Mouse (Mus musculus): ENCODE data around the gene Atxn10.

Atxn10 gene

GRCm38 (mm10) chr15:85323214-85323613, 12.8 kb upstream of the Atxn10 start:
- no peak for TF ChIP-seq GATA4 (IDR thresholded peaks at IDR 0.05; ENCODE audit: insufficient replicate concordance, low read length)

- no peak for TF ChIP-seq GATA4 (IDR thresholded peaks at IDR 0.05; ENCODE audit: insufficient replicate concordance, low read length)
Measured at GRCm38 (mm10) chr15:85324426-85324825, 11.6 kb upstream of the Atxn10 start.

GRCm38 (mm10) chr15:85327808-85328207, 8.2 kb upstream of the Atxn10 start:
- no peak for TF ChIP-seq GATA4 (IDR thresholded peaks at IDR 0.05; ENCODE audit: insufficient replicate concordance, low read length)

- TF ChIP-seq GATA4 (IDR thresholded peaks at IDR 0.05; ENCODE audit: insufficient replicate concordance, low read length) = no peak
Measured at GRCm38 (mm10) chr15:85329096-85329495, 6.9 kb upstream of the Atxn10 start.

- no peak for TF ChIP-seq GATA4 (IDR thresholded peaks at IDR 0.05; ENCODE audit: insufficient replicate concordance, low read length)
Measured at GRCm38 (mm10) chr15:85330024-85330423, 6.0 kb upstream of the Atxn10 start.

- TF ChIP-seq GATA4 (IDR thresholded peaks at IDR 0.05; ENCODE audit: insufficient replicate concordance, low read length) = no peak
Measured at GRCm38 (mm10) chr15:85334234-85334633, 1.8 kb upstream of the Atxn10 start.

GRCm38 (mm10) chr15:85336301-85336991, 401 bp downstream of the Atxn10 start:
- TF ChIP-seq GATA4 (IDR thresholded peaks at IDR 0.05; ENCODE audit: insufficient replicate concordance, low read length) = no peak

GRCm38 (mm10) chr15:85337219-85337618, 1.2 kb downstream of the Atxn10 start:
- no peak for TF ChIP-seq GATA4 (IDR thresholded peaks at IDR 0.05; ENCODE audit: insufficient replicate concordance, low read length)

GRCm38 (mm10) chr15:85337979-85338378, 1.9 kb downstream of the Atxn10 start:
- TF ChIP-seq GATA4 (IDR thresholded peaks at IDR 0.05; ENCODE audit: insufficient replicate concordance, low read length) = no peak

GRCm38 (mm10) chr15:85342246-85342645, 6.2 kb downstream of the Atxn10 start:
- no peak for TF ChIP-seq GATA4 (IDR thresholded peaks at IDR 0.05; ENCODE audit: insufficient replicate concordance, low read length)

- TF ChIP-seq GATA4 (IDR thresholded peaks at IDR 0.05; ENCODE audit: insufficient replicate concordance, low read length) = no peak
Measured at GRCm38 (mm10) chr15:85344673-85345072, 8.6 kb downstream of the Atxn10 start.

- TF ChIP-seq GATA4 (IDR thresholded peaks at IDR 0.05; ENCODE audit: insufficient replicate concordance, low read length) = no peak
Measured at GRCm38 (mm10) chr15:85347058-85347700, 11.1 kb downstream of the Atxn10 start.

- TF ChIP-seq GATA4 (IDR thresholded peaks at IDR 0.05; ENCODE audit: insufficient replicate concordance, low read length) = no peak
Measured at GRCm38 (mm10) chr15:85350144-85350543, 14.1 kb downstream of the Atxn10 start.

GRCm38 (mm10) chr15:85354060-85354459, 18.0 kb downstream of the Atxn10 start:
- TF ChIP-seq GATA4 (IDR thresholded peaks at IDR 0.05; ENCODE audit: insufficient replicate concordance, low read length) = no peak

- no peak for TF ChIP-seq GATA4 (IDR thresholded peaks at IDR 0.05; ENCODE audit: insufficient replicate concordance, low read length)
Measured at GRCm38 (mm10) chr15:85356112-85356511, 20.1 kb downstream of the Atxn10 start.

GRCm38 (mm10) chr15:85357465-85358225, 21.6 kb downstream of the Atxn10 start:
- no peak for TF ChIP-seq GATA4 (IDR thresholded peaks at IDR 0.05; ENCODE audit: insufficient replicate concordance, low read length)

All from liver, adult (tissue).